Mouse (Mus musculus): ENCODE measurements around the gene Arpc3. TPM values are rescaled to one million over a fixed set of nuclear protein-coding genes. Genes with fewer than 3 reads are reported as not detected.

Gene Arpc3
- polyA plus RNA-seq, 1 experiment from 2014 or later: 177 TPM

GRCm38 (mm10) chr5:122422071-122422964 lies 30.6 kb downstream of the Arpc3 start:
- peak overlapping the region; percentile 83 for H3K4me2 ChIP-seq
- no peaks in the 10 kb centered on the region for H3K27me3 ChIP-seq
- H3K9me3 ChIP-seq: no peaks in the 10 kb centered on the region
- H3K36me3 ChIP-seq: no peaks in the 10 kb centered on the region
- WGBS: under 1% methylated on average over 73 of the region's 73 CpGs
- H3K4me1 ChIP-seq: peaks cover 16% of the 10 kb centered on the region
- ATAC-seq (ENCODE audit: insufficient number of reproducible peaks, low FRiP score, low TSS enrichment, low read depth): peak; percentile 78
- H3K4me3 ChIP-seq: peak overlapping the region; percentile 90
- peak overlapping the region; percentile 90 for H3K27ac ChIP-seq
- H3K9ac ChIP-seq: peak overlapping the region; percentile 93

- Histone ChIP-seq H3K4me1 (peaks cover 16% of the 10 kb centered on the region), H3K27me3 (no peaks in the 10 kb centered on the region), H3K9ac (peak overlapping the region; percentile 93), H3K4me3 (peak overlapping the region; percentile 90), H3K9me3 (no peaks in the 10 kb centered on the region), H3K4me2 (peak overlapping the region; percentile 83), H3K27ac (no peak overlapping the region), H3K36me3 (peaks cover 3% of the 10 kb centered on the region)
- ATAC-seq (ENCODE audit: insufficient number of reproducible peaks, low FRiP score, low TSS enrichment, low read depth): no peak
- 25% methylated on average over 15 of the region's 15 CpGs for WGBS
Measured at GRCm38 (mm10) chr5:122423083-122423482, 31.4 kb downstream of the Arpc3 start.

GRCm38 (mm10) chr5:122425550-122425949 lies 33.9 kb downstream of the Arpc3 start:
- no peak overlapping the region for H3K9ac ChIP-seq
- 63% methylated on average over 2 of the region's 2 CpGs for WGBS
- H3K4me2 ChIP-seq: no peak overlapping the region
- H3K9me3 ChIP-seq: no peaks in the 10 kb centered on the region
- no peak overlapping the region for H3K4me3 ChIP-seq
- no peak for ATAC-seq (ENCODE audit: insufficient number of reproducible peaks, low FRiP score, low TSS enrichment, low read depth)
- H3K4me1 ChIP-seq: peaks cover 16% of the 10 kb centered on the region
- H3K27me3 ChIP-seq: no peaks in the 10 kb centered on the region
- H3K27ac ChIP-seq: no peak overlapping the region
- peaks cover 27% of the 10 kb centered on the region for H3K36me3 ChIP-seq

GRCm38 (mm10) chr5:122430036-122430775 lies 38.5 kb downstream of the Arpc3 start:
- H3K4me1 ChIP-seq: no peaks in the 10 kb centered on the region

GRCm38 (mm10) chr5:122431221-122431620 lies 39.5 kb downstream of the Arpc3 start:
- Histone ChIP-seq H3K27me3 (no peaks in the 10 kb centered on the region), H3K4me1 (no peaks in the 10 kb centered on the region), H3K4me3 (no peak overlapping the region), H3K9ac (no peak overlapping the region), H3K36me3 (peaks cover 81% of the 10 kb centered on the region), H3K27ac (no peak overlapping the region), H3K9me3 (no peaks in the 10 kb centered on the region), H3K4me2 (no peak overlapping the region)
- ATAC-seq (ENCODE audit: insufficient number of reproducible peaks, low FRiP score, low TSS enrichment, low read depth): no peak
- 91% methylated on average over 8 of the region's 8 CpGs for WGBS

More at GRCm38 (mm10) chr5:122430036-122430775, 38.5 kb downstream of the Arpc3 start:
- Histone ChIP-seq H3K27me3 (no peaks in the 10 kb centered on the region), H3K9ac (no peak overlapping the region), H3K4me2 (no peak overlapping the region), H3K4me3 (no peak overlapping the region), H3K9me3 (no peaks in the 10 kb centered on the region), H3K27ac (no peak overlapping the region), H3K36me3 (peaks cover 72% of the 10 kb centered on the region)
- no peak for ATAC-seq (ENCODE audit: insufficient number of reproducible peaks, low FRiP score, low TSS enrichment, low read depth)
- WGBS: 92% methylated on average over 4 of the region's 4 CpGs

GRCm38 (mm10) chr5:122434541-122434940 lies 42.9 kb downstream of the Arpc3 start:
- Histone ChIP-seq H3K9ac (no peak overlapping the region), H3K4me3 (no peak overlapping the region), H3K9me3 (no peaks in the 10 kb centered on the region), H3K4me2 (no peak overlapping the region), H3K27me3 (no peaks in the 10 kb centered on the region), H3K36me3 (peaks cover 95% of the 10 kb centered on the region), H3K27ac (no peak overlapping the region), H3K4me1 (no peaks in the 10 kb centered on the region)
- no peak for ATAC-seq (ENCODE audit: insufficient number of reproducible peaks, low FRiP score, low TSS enrichment, low read depth)
- 83% methylated on average over 4 of the region's 4 CpGs for WGBS

- ATAC-seq (ENCODE audit: insufficient number of reproducible peaks, low FRiP score, low TSS enrichment, low read depth): 0 out of 2 replicates have a peak, but pooled peaks have one; percentile 33
- Histone ChIP-seq H3K4me3 (no peak overlapping the region), H3K9ac (no peak overlapping the region), H3K4me1 (no peaks in the 10 kb centered on the region), H3K27me3 (no peaks in the 10 kb centered on the region), H3K27ac (peak overlapping the region; percentile 57; the same call in 1 of the 2 replicates), H3K36me3 (peaks cover 97% of the 10 kb centered on the region), H3K9me3 (no peaks in the 10 kb centered on the region), H3K4me2 (no peak overlapping the region)
- WGBS: 80% methylated on average over 19 of the region's 19 CpGs
Measured at GRCm38 (mm10) chr5:122439400-122440094, 47.9 kb downstream of the Arpc3 start.

- H3K4me2 ChIP-seq: no peak overlapping the region
- no peak overlapping the region for H3K4me3 ChIP-seq
- peaks cover 97% of the 10 kb centered on the region for H3K36me3 ChIP-seq
- no peaks in the 10 kb centered on the region for H3K4me1 ChIP-seq
- no peak overlapping the region for H3K9ac ChIP-seq
- H3K9me3 ChIP-seq: no peaks in the 10 kb centered on the region
- no peak for ATAC-seq (ENCODE audit: insufficient number of reproducible peaks, low FRiP score, low TSS enrichment, low read depth)
- H3K27me3 ChIP-seq: no peaks in the 10 kb centered on the region
- 91% methylated on average over 12 of the region's 12 CpGs for WGBS
- H3K27ac ChIP-seq: 0 out of 2 replicates have a peak overlapping the region, but pooled peaks have one; percentile 33
Measured at GRCm38 (mm10) chr5:122440095-122440630, 48.5 kb downstream of the Arpc3 start.

GRCm38 (mm10) chr5:122444492-122444891 lies 52.8 kb downstream of the Arpc3 start:
- H3K27me3 ChIP-seq: no peaks in the 10 kb centered on the region
- H3K9ac ChIP-seq: no peak overlapping the region
- no peaks in the 10 kb centered on the region for H3K4me1 ChIP-seq
- no peak for ATAC-seq (ENCODE audit: insufficient number of reproducible peaks, low FRiP score, low TSS enrichment, low read depth)
- H3K4me2 ChIP-seq: no peak overlapping the region
- peaks cover 86% of the 10 kb centered on the region for H3K36me3 ChIP-seq
- H3K4me3 ChIP-seq: no peak overlapping the region
- WGBS: 92% methylated on average over 10 of the region's 10 CpGs
- H3K27ac ChIP-seq: no peak overlapping the region
- no peaks in the 10 kb centered on the region for H3K9me3 ChIP-seq

GRCm38 (mm10) chr5:122445051-122445610 lies 53.5 kb downstream of the Arpc3 start:
- 89% methylated on average over 11 of the region's 11 CpGs for WGBS
- H3K9ac ChIP-seq: no peak overlapping the region
- H3K4me2 ChIP-seq: no peak overlapping the region
- peaks cover 80% of the 10 kb centered on the region for H3K36me3 ChIP-seq
- no peaks in the 10 kb centered on the region for H3K4me1 ChIP-seq
- H3K27me3 ChIP-seq: no peaks in the 10 kb centered on the region
- no peak overlapping the region for H3K27ac ChIP-seq
- no peak for ATAC-seq (ENCODE audit: insufficient number of reproducible peaks, low FRiP score, low TSS enrichment, low read depth)
- H3K4me3 ChIP-seq: no peak overlapping the region
- H3K9me3 ChIP-seq: no peaks in the 10 kb centered on the region

- Histone ChIP-seq H3K9me3 (no peaks in the 10 kb centered on the region), H3K4me3 (no peak overlapping the region), H3K4me2 (no peak overlapping the region), H3K4me1 (no peaks in the 10 kb centered on the region), H3K27me3 (no peaks in the 10 kb centered on the region), H3K27ac (peak overlapping the region; percentile 12; the same call in 1 of the 2 replicates), H3K9ac (no peak overlapping the region), H3K36me3 (peaks cover 66% of the 10 kb centered on the region)
- WGBS: 85% methylated on average over 8 of the region's 8 CpGs
- ATAC-seq (ENCODE audit: insufficient number of reproducible peaks, low FRiP score, low TSS enrichment, low read depth): no peak
Measured at GRCm38 (mm10) chr5:122447857-122448256, 56.2 kb downstream of the Arpc3 start.

Measured in limb, embryonic 15.5 days (tissue).